Mouse (Mus musculus): Measurements from ENCODE around the gene Etv1.

Gene Etv1

GRCm38 (mm10) chr12:38874470-38874995 lies 95.4 kb downstream of the Etv1 start:
- in situ Hi-C loops (cut with MboI; ENCODE audit: low pct_unique_long_range_greater_than_20kb in 1 of 2, low sequenced_read_pairs in 2 of 2, unreplicated experiment in 1 of 2) = no loop called here

GRCm38 (mm10) chr12:38904516-38904915 lies 125.3 kb downstream of the Etv1 start:
- in situ Hi-C loops (cut with MboI; ENCODE audit: low pct_unique_long_range_greater_than_20kb in 1 of 2, low sequenced_read_pairs in 2 of 2, unreplicated experiment in 1 of 2) = no loop called here

GRCm38 (mm10) chr12:38906314-38906713 lies 127.1 kb downstream of the Etv1 start:
- in situ Hi-C loops (cut with MboI; ENCODE audit: low pct_unique_long_range_greater_than_20kb in 1 of 2, low sequenced_read_pairs in 2 of 2, unreplicated experiment in 1 of 2) = no loop called here

- in situ Hi-C loops (cut with MboI; ENCODE audit: low pct_unique_long_range_greater_than_20kb in 1 of 2, low sequenced_read_pairs in 2 of 2, unreplicated experiment in 1 of 2) = no loop called here
These were observed 127.6 kb downstream of the Etv1 start for GRCm38 (mm10) chr12:38906812-38907211.

- in situ Hi-C loops (cut with MboI; ENCODE audit: low pct_unique_long_range_greater_than_20kb in 1 of 2, low sequenced_read_pairs in 2 of 2, unreplicated experiment in 1 of 2) = no loop called here
These were observed 129.8 kb downstream of the Etv1 start for GRCm38 (mm10) chr12:38908947-38909346.
